ENCODE assay signal across 16 mouse cellular contexts in the genomic region with DNA sequence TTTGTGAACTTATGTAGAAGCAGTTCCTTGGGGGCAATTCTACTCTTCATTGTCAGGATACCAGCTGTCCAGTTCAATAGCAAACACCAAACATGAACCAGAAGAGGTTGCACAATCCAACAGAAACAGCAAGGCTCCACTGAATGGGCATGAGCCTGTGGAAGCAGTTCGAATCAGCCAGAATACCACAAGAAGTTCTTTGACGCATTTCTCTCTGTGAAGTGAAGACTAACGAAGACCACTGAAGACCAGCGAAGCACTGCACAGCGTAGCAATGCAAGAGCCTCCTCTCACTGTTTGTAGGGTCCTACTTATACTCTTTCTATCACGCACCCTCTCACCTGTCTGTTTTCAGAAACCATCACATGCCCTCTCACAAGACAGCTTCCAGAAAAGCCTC.
"Had no signal": no experiment of that assay in that cellular context is flagged by ENCODE, and none has a peak within 500 bp of the region (broad histone marks: within the 10 kb centered on the region; RNA-seq: fewer than 3 reads in every experiment).

No protein-coding gene starts in this region.

- DNase-seq: retina, postnatal 1 day; right cerebral cortex, adult 18-20 months; right cerebral cortex, postnatal 14 days; right cerebral cortex, postnatal 25 days; right cerebral cortex, postnatal 4 days; spleen, adult 18-20 months; thymus, adult 18-20 months; thymus, adult 2 months; thymus, postnatal 14 days; thymus, postnatal 25 days; thymus, postnatal 36 days; thymus, postnatal 4 days had no signal

- H3K4me1 ChIP-seq: stomach, embryonic 15.5 days had no signal

- H3K9ac ChIP-seq: neural tube, embryonic 13.5 days; neural tube, embryonic 15.5 days; stomach, embryonic 15.5 days had no signal

- H3K27me3 ChIP-seq: stomach, embryonic 15.5 days had no signal

- H3K4me2 ChIP-seq: neural tube, embryonic 13.5 days; neural tube, embryonic 15.5 days; stomach, embryonic 15.5 days had no signal

- H3K4me3 ChIP-seq: neural tube, embryonic 13.5 days; neural tube, embryonic 15.5 days; stomach, embryonic 15.5 days had no signal

- H3K27ac ChIP-seq: neural tube, embryonic 13.5 days; neural tube, embryonic 15.5 days; stomach, embryonic 15.5 days; stomach, postnatal 0 days had no signal

- H3K9me3 ChIP-seq: neural tube, embryonic 13.5 days; neural tube, embryonic 15.5 days; stomach, embryonic 15.5 days had no signal

- H3K36me3 ChIP-seq: neural tube, embryonic 13.5 days; neural tube, embryonic 15.5 days; stomach, embryonic 15.5 days had no signal
